In genomic region chr5:134918071-134918832, GRCm38 (mm10) we compare ENCODE assay signal across 8 mouse cellular contexts. TPM values are rescaled to one million over a fixed set of nuclear protein-coding genes. Genes with fewer than 3 reads are reported as not detected.
A peak's percentile ranks its signal among the peaks of the same experiment; 100 is the strongest.
DNase-seq lines count a peak whose midpoint lies in the region; ATAC-seq and TF ChIP-seq lines count a peak whose summit lies in the region.

No protein-coding gene starts in this region.

- peak; percentile 84 for TF ChIP-seq CTCF in E14TG2a.4 (conservative IDR thresholded peaks at IDR 0.05; ENCODE audit: low read length)

- ATAC-seq in megakaryocyte, adult 5-6 weeks (ENCODE audit: poor library complexity, severe bottlenecking), result peak; percentile 53

- peaks cover 32% of the 10 kb centered on the region for H3K4me1 ChIP-seq in E14TG2a.4 (replicated peaks; ENCODE audit: low read depth, low read length)

- peak; percentile 90 for DNase-seq in heart, adult 11 months
- no peak for DNase-seq in heart, postnatal 25 days (ENCODE audit: low spot score)
- peak; percentile 49 for DNase-seq in brain, adult 2 months (ENCODE audit: low read depth, low spot score)
- peak; percentile 64 for DNase-seq in gastrocnemius, postnatal 10 days
- peak; percentile 63 to 65 for DNase-seq in layer of hippocampus, postnatal 10 days (ENCODE audit: low spot score in 2 of 2)
- peak; percentile 52 to 78 for DNase-seq in thymus, postnatal 10 days (ENCODE audit: low spot score in 2 of 2)

- no peaks in the 10 kb centered on the region for H3K27me3 ChIP-seq in E14TG2a.4 (ENCODE audit: insufficient read depth, low read length)

- H3K36me3 ChIP-seq in E14TG2a.4 (ENCODE audit: insufficient read depth, low read length), result no peaks in the 10 kb centered on the region

- intact Hi-C loops in heart, postnatal 25 days (cut with DNase I), result no loop called here

- peaks cover 10% of the 10 kb centered on the region for H3K9me3 ChIP-seq in E14TG2a.4 (ENCODE audit: low read length)

- no peak overlapping the region; the same call in 1 of the 2 replicates for H3K4me3 ChIP-seq in E14TG2a.4 (replicated peaks; ENCODE audit: low read length)

RNA-seq across cellular contexts. Expression of gene Cldn13, which starts 2.9 kb away (rescaled TPM):
- total RNA-seq in heart, postnatal 25 days (2021), result not detected
- under 1 TPM in 1 of 2 experiments, not detected in 1; 0.84 TPM for total RNA-seq in gastrocnemius, postnatal 10 days (2021)
- not detected for total RNA-seq in layer of hippocampus, postnatal 10 days (2021)
- 7.8 and 8.2 TPM in 2 replicates for total RNA-seq in megakaryocyte, adult 5-6 weeks (2015)
- 2.9 and 7.7 TPM in 2 replicates for total RNA-seq in megakaryocyte, adult 5-6 weeks (2017)

RNA-seq across cellular contexts. Expression of gene Tmem270, which starts 11.7 kb away (rescaled TPM):
- total RNA-seq in heart, postnatal 25 days (2021), result not detected
- total RNA-seq in gastrocnemius, postnatal 10 days (2021), result not detected
- total RNA-seq in layer of hippocampus, postnatal 10 days (2021), result not detected
- not detected in 2 replicates for total RNA-seq in megakaryocyte, adult 5-6 weeks (2015)
- not detected in 2 replicates for total RNA-seq in megakaryocyte, adult 5-6 weeks (2017)

RNA-seq across cellular contexts. Expression of gene Mettl27, which starts 13.9 kb away (rescaled TPM):
- total RNA-seq in heart, postnatal 25 days (2021), result 1 to 10 TPM; 5.0 to 5.6 TPM
- 1 to 10 TPM; 7.4 to 8.6 TPM for total RNA-seq in gastrocnemius, postnatal 10 days (2021)
- 10 to 100 TPM in 1 of 2 experiments, 1 to 10 TPM in 1; 9.3 to 10.8 TPM for total RNA-seq in layer of hippocampus, postnatal 10 days (2021)
- total RNA-seq in megakaryocyte, adult 5-6 weeks (2015), result 0.46 and 3.0 TPM in 2 replicates
- total RNA-seq in megakaryocyte, adult 5-6 weeks (2017), result 0.89 and 1.3 TPM in 2 replicates

RNA-seq across cellular contexts. Expression of gene Cldn4, which starts 28.5 kb away (rescaled TPM):
- not detected for total RNA-seq in heart, postnatal 25 days (2021)
- total RNA-seq in gastrocnemius, postnatal 10 days (2021), result not detected
- not detected for total RNA-seq in layer of hippocampus, postnatal 10 days (2021)
- total RNA-seq in megakaryocyte, adult 5-6 weeks (2015), result not detected in 2 replicates
- not detected in 2 replicates for total RNA-seq in megakaryocyte, adult 5-6 weeks (2017)
